Mouse (Mus musculus) frontal cortex, postnatal 14 days (tissue): ENCODE data around the gene Dgkh.

Experiments used
- DNase-seq, 2 experiments: peaks; one replicate each; pipeline ENCODE4 v3.0.0; 2022; ENCODE audit warnings: low spot score in 2 of 2

Dgkh gene

GRCm38 (mm10) chr14:78538572-78539320 is 193.8 kb downstream of the Dgkh start:
- no peak for DNase-seq

DNA sequence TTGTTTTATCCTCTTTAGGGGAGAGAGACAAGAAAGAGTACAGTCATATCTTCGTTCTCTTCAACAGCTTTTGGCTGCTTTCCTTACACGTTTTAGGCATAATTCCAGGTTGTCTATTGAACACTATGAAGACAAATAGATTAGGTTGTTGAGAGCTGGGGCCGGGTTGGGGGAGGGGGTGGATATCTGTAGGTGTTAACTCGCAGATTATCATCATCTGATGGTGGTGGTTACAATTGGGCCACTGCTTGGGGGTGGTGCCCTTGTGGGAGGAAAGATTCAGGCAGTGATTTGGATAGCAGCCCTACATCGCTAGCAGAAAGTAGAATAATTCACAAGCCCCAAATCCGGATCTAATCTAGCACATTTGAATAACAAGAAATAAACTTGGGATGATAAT is 195.0 kb downstream of the Dgkh start:
- DNase-seq, result no peak

DNA sequence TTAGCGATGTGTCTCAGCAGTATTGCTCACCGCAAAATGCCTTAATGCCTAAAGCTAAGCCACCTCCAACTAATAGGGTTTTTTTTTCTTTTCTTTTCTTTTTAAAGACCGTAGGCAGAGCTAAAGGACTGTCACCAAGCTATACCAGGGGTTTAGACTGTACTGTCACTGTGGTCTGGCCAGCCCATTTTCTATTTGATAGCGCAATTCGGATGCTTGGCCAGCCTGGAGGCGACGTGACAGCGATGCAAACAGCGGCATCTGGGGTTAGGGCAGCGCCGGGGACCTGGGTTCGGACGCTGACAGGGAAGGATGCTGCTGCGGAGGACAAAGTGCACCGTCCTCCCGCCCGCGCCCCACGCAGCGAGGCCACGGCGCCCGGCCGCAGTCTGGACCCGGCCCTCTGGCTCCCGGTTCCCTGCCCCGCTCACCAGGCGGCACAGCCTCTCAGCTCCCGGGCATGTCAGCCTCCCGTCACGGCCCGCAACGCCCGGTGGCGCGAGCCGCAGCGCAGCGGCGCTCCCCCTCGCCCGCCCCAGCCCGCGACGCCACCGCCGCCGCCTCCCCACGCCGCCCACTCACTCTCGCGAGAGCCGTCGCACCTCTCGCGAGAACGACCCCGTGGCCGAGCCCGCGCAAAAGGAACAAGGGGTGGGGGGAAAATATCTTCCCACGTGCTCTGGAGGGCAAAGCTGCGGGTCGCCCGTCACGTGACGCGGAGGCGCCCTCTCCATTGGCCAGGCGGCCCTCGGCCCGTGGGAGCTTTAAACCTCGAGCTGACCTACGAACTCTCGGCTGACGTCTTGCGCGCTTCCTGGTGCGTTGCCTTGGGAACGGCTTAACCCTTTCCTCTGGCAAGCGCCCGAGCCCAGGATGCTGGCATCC is 196.1 kb downstream of the Dgkh start, which contains the start of gene Akap11:
Akap11 (minus strand) TSS at position 528 of the 885 bp plus-strand sequence.
- DNase-seq, result peak; percentile 95 to 96

GRCm38 (mm10) chr14:78535366-78535765 is 197.2 kb downstream of the Dgkh start:
- no peak for DNase-seq

- DNase-seq, result no peak
Measured at GRCm38 (mm10) chr14:78534651-78535050, 197.9 kb downstream of the Dgkh start.

DNA sequence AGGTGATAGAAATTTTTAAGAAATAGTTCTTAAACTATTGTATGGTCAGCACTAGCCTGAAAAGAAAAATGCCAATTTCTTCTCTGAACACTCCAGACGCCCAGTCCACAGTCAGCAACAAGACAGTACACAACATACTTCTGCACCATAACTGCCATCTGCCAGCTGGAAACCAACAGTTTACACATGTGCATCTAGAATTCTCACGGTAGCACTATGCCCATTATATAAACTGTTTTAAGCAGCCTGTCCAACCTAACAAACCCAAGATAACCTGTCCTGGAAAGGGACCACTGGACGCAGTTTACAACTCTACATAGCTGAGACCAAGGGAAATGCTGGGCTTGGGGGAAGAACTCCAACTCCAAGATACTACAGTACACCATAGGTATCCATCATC is 198.9 kb downstream of the Dgkh start:
- no peak for DNase-seq

DNA sequence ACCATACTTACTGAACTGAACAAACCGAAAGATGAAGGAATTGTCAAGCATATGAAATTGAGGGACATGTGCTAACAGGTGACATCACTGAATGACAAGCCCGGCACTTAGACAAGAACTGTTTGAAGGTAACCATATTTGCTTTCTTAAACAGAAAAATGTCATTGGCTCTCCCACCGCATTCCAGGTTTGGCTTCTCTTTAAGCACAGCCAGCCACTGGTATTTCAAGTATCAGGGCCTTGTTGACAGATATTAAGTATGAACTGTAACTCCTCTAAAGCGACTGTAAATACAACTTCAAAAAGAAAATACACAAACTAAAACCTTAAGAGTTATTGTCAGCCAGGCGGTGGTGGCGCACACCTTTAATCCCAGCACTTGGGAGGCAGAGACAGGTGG is 200.2 kb downstream of the Dgkh start:
- no peak for DNase-seq

DNA sequence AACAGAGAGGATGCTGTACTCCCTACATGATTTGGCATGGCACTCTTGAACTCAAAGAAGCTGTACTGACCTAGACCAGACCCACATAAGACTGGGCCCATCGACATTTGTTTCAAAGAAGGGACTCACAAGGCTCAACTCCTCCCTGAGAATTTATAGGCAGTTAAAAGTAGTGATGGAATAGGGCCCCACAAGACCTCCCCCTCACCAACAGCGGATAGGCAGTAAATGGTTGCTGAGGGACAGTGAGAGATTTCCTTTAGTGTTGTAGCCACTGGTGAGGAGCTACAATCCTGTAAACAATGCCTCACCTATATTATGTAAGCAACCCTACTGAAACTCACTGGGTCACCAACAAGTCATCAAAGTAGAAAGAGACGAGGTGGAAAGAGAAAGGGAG is 202.3 kb downstream of the Dgkh start:
- DNase-seq, result no peak

DNA sequence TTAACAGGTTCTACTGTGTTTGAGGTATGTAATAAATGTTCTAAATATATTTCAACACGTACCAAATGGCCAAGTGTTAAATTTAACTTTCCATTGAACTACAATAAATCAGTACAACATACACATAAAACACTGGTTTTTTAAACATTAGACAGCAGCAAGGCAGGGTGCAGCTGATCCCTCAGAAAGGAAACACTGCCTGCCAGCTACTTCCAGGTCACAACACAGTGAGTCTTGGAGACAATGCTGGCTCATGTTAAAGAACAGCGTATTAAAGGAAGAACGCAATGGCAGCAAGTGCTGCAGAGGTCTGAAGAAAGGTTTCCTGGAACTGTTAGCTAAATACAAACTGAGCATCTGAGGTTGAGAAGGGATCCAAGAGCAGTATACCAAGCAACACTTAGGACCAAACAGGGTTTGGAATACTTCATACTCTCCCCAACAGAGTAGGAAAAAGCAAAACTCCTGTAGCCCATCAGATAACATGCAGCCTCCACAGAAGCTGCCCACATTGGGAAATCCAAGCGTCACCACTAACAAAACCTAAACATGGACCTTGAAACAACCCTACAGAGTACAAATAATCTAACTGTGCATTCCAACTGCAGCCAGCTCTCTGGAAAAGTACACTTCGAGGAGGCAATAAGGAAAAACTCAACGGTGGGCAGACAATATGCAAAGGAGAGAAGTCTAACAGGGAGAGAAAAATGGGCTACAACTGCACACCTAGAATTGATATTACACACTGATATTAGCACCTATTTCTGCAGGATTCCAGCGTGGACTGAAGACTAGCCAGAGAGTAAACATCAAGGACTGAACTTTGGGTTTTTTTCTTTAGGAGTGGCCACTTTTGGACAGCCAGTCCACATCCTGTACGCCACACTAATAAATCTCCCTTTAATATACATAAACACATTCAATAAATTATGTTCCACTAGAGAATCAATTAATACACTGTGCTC is 203.8 kb downstream of the Dgkh start:
- no peak for DNase-seq

- no peak for DNase-seq
Measured at GRCm38 (mm10) chr14:78526907-78527306, 205.7 kb downstream of the Dgkh start.

DNA sequence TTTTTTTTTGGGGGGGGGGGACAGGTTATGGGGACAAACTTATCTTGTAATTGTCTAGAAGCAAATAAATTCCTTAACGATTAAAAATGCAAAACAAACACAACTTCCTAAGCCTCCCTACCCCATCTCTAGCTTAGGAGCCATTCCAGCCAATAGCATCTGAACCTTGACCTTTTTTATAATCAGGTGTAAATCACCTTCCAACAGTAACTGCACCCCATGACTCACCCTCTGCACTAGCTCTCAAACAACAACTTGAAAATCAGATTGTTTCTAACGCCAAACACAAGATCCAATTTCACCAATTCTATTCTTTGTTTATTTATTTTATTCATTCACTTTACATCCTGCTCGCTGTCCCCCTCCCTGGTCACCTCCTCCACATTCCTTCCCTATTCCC is 206.1 kb downstream of the Dgkh start:
- no peak for DNase-seq

DNA sequence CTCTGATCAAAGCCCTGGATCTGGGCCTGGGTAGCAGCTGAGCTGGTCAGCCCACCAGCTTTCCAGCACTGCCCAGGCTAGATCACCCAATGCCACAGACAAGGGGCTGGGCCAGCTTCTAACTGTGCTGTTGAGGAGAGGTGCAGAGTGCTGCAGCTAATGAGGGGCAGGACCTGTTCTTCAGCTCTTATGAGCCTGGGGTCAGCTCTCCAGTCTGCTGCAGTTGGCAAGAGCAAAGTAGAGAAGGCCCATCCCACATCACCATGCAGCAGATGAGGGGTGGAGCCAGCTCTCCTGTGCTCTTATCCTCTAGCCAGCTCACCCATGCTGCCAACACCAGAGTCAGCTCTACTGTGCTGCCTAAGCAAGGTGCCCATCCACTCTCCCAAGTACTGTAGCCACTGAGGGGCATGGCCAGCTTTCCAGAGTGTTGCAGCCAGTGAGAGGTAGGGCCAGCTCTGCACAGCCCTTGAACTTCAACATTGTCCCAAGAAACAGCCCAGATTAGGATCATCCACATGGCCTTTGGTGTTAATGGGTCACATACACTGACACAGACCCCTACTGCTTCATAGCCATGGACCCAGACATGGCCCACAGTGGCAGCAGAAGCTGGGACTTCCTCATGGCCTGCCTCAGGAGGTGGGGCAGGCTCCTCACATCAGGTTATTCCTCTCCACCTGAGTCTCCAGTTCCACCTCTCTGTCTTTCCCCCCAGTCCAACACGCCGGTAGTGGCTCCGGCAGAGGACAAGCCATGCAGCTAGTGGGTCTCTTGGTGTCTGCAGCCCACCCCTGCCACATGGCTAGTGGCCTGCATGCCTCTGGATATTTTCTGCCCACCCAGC is 206.7 kb downstream of the Dgkh start:
- no peak for DNase-seq

DNA sequence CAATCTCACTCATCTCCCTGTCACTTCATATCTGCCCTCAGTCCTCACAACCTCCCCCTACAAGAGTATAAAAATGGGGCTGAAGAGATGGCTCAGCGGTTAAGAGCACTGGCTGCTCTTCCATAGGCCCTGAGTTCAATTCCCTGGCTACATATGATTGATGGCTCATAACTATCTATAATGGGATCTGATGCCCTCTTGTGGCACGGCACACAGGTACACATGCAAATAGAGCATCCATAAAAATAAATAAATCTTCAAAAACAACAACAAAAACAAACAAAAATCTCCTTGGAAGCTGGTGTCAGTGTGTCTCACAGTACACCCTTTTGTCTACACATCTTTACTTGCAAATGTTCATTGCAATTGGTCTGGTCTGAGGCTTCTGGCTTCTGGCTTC is 207.5 kb downstream of the Dgkh start:
- no peak for DNase-seq

- DNase-seq, result no peak
Measured at GRCm38 (mm10) chr14:78510713-78511112, 221.9 kb downstream of the Dgkh start.

DNA sequence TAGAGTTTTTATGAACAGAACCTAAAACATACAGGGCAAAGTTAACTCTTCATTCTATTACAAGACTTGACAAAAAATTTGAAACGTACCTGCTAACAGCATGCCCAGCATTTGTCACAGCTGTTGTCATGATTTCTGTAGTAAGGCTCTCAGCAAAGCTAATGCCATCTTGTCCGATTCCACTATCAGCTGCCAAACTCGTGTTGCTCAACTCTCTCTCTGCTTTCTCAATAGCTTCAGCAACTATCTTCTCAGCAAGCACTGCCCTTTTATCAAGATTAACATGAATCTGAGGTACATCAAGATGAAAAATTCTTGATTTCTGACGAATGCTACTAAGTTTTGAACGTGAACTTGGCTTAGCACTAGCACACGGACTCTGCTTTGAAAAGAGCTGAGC is 222.8 kb downstream of the Dgkh start:
- DNase-seq, result no peak
